Mouse (Mus musculus): ENCODE results near the gene Krtap10-10. TPM values are rescaled to one million over a fixed set of nuclear protein-coding genes. Genes with fewer than 3 reads are reported as not detected.

Krtap10-10 gene
- polyA plus RNA-seq, 1 experiment from 2014 or later, result not detected

Other genes starting within 250 kb of the Krtap10-10 start
- 365 and 369 TPM in 2 replicates for gene Sumo3, start 229.8 kb upstream of the Krtap10-10 start, polyA plus RNA-seq (2015; fragmentation: Nextera tagmentation; extraction: Ambion mirVana)
- 2.2 TPM in 1 of 2 replicates, not detected in the other for gene Gm49325, start 229.8 kb upstream of the Krtap10-10 start, polyA plus RNA-seq (2015; fragmentation: Nextera tagmentation; extraction: Ambion mirVana)
- 78.8 and 90.2 TPM in 2 replicates for gene Ube2g2, start 213.7 kb upstream of the Krtap10-10 start, polyA plus RNA-seq (2015; fragmentation: Nextera tagmentation; extraction: Ambion mirVana)
- 0.26 and 0.71 TPM in 2 replicates for gene Tspear, start 149.4 kb upstream of the Krtap10-10 start, polyA plus RNA-seq (2015; fragmentation: Nextera tagmentation; extraction: Ambion mirVana)
- not detected in 2 replicates for gene Gm19402, start 145.2 kb upstream of the Krtap10-10 start, polyA plus RNA-seq (2015; fragmentation: Nextera tagmentation; extraction: Ambion mirVana)
- gene Gm9508, start 138.7 kb upstream of the Krtap10-10 start, polyA plus RNA-seq (2015; fragmentation: Nextera tagmentation; extraction: Ambion mirVana), result not detected in 2 replicates
- gene Gm10272, start 129.3 kb upstream of the Krtap10-10 start, polyA plus RNA-seq (2015; fragmentation: Nextera tagmentation; extraction: Ambion mirVana), result not detected in 2 replicates
- not detected in 2 replicates for gene Gm10024, start 124.5 kb upstream of the Krtap10-10 start, polyA plus RNA-seq (2015; fragmentation: Nextera tagmentation; extraction: Ambion mirVana)
- not detected in 2 replicates for gene Gm10142, start 120.1 kb upstream of the Krtap10-10 start, polyA plus RNA-seq (2015; fragmentation: Nextera tagmentation; extraction: Ambion mirVana)
- gene Krtap12-1, start 115.3 kb upstream of the Krtap10-10 start, polyA plus RNA-seq (2015; fragmentation: Nextera tagmentation; extraction: Ambion mirVana), result not detected in 2 replicates
- not detected in 2 replicates for gene Gm10100, start 109.5 kb upstream of the Krtap10-10 start, polyA plus RNA-seq (2015; fragmentation: Nextera tagmentation; extraction: Ambion mirVana)
- gene Gm18596, start 93.3 kb upstream of the Krtap10-10 start, polyA plus RNA-seq (2015; fragmentation: Nextera tagmentation; extraction: Ambion mirVana), result not detected in 2 replicates
- gene Gm9736, start 84.6 kb upstream of the Krtap10-10 start, polyA plus RNA-seq (2015; fragmentation: Nextera tagmentation; extraction: Ambion mirVana), result not detected in 2 replicates
- gene Gm3233, start 76.3 kb upstream of the Krtap10-10 start, polyA plus RNA-seq (2015; fragmentation: Nextera tagmentation; extraction: Ambion mirVana), result not detected in 2 replicates
- gene Gm3238, start 64.6 kb upstream of the Krtap10-10 start, polyA plus RNA-seq (2015; fragmentation: Nextera tagmentation; extraction: Ambion mirVana), result not detected in 2 replicates
- not detected in 2 replicates for gene Gm7138, start 59.0 kb upstream of the Krtap10-10 start, polyA plus RNA-seq (2015; fragmentation: Nextera tagmentation; extraction: Ambion mirVana)
- not detected in 2 replicates for gene Gm3250, start 53.4 kb upstream of the Krtap10-10 start, polyA plus RNA-seq (2015; fragmentation: Nextera tagmentation; extraction: Ambion mirVana)
- gene Gm7137, start 47.7 kb upstream of the Krtap10-10 start, polyA plus RNA-seq (2015; fragmentation: Nextera tagmentation; extraction: Ambion mirVana), result not detected in 2 replicates
- gene Gm9639, start 40.9 kb upstream of the Krtap10-10 start, polyA plus RNA-seq (2015; fragmentation: Nextera tagmentation; extraction: Ambion mirVana), result not detected in 2 replicates
- gene Gm19668, start 36.8 kb upstream of the Krtap10-10 start, polyA plus RNA-seq (2015; fragmentation: Nextera tagmentation; extraction: Ambion mirVana), result not detected in 2 replicates
- gene Gm9507, start 24.1 kb upstream of the Krtap10-10 start, polyA plus RNA-seq (2015; fragmentation: Nextera tagmentation; extraction: Ambion mirVana), result not detected in 2 replicates
- gene Gm2696, start 21.3 kb upstream of the Krtap10-10 start, polyA plus RNA-seq (2015; fragmentation: Nextera tagmentation; extraction: Ambion mirVana), result not detected in 2 replicates
- gene Krtap10-4, start 8.9 kb upstream of the Krtap10-10 start, polyA plus RNA-seq (2015; fragmentation: Nextera tagmentation; extraction: Ambion mirVana), result not detected in 2 replicates
- gene Gm36176, start 10.9 kb downstream of the Krtap10-10 start, polyA plus RNA-seq (2015; fragmentation: Nextera tagmentation; extraction: Ambion mirVana), result not detected in 2 replicates
- not detected in 2 replicates for gene Gm10318, start 16.9 kb downstream of the Krtap10-10 start, polyA plus RNA-seq (2015; fragmentation: Nextera tagmentation; extraction: Ambion mirVana)
- gene Gm3285, start 26.0 kb downstream of the Krtap10-10 start, polyA plus RNA-seq (2015; fragmentation: Nextera tagmentation; extraction: Ambion mirVana), result not detected in 2 replicates
- 4.6 and 4.9 TPM in 2 replicates for gene Lrrc3, start 66.6 kb downstream of the Krtap10-10 start, polyA plus RNA-seq (2015; fragmentation: Nextera tagmentation; extraction: Ambion mirVana)
- 0.59 and 0.95 TPM in 2 replicates for gene Trpm2, start 134.6 kb downstream of the Krtap10-10 start, polyA plus RNA-seq (2015; fragmentation: Nextera tagmentation; extraction: Ambion mirVana)
- gene 1810043G02Rik, start 142.6 kb downstream of the Krtap10-10 start, polyA plus RNA-seq (2015; fragmentation: Nextera tagmentation; extraction: Ambion mirVana), result 33.9 and 34.2 TPM in 2 replicates
- gene Pfkl, start 174.1 kb downstream of the Krtap10-10 start, polyA plus RNA-seq (2015; fragmentation: Nextera tagmentation; extraction: Ambion mirVana), result 190 and 194 TPM in 2 replicates
- gene Dnmt3l, start 206.0 kb downstream of the Krtap10-10 start, polyA plus RNA-seq (2015; fragmentation: Nextera tagmentation; extraction: Ambion mirVana), result 0.49 and 1.2 TPM in 2 replicates
- 1.7 and 2.1 TPM in 2 replicates for gene Aire, start 207.7 kb downstream of the Krtap10-10 start, polyA plus RNA-seq (2015; fragmentation: Nextera tagmentation; extraction: Ambion mirVana)
- 8.5 and 9.5 TPM in 2 replicates for gene Icosl, start 233.4 kb downstream of the Krtap10-10 start, polyA plus RNA-seq (2015; fragmentation: Nextera tagmentation; extraction: Ambion mirVana)